Mouse (Mus musculus) MEL-GATA-1-ER (cell line): ENCODE results near the gene Napsa.

Source experiments
- DNase-seq: peaks from one replicate; pipeline ENCODE4 v3.0.0-alpha.2; 2012; ENCODE audit warnings: low read depth; ENCODE audit errors: extremely low read depth

Napsa gene

DNA sequence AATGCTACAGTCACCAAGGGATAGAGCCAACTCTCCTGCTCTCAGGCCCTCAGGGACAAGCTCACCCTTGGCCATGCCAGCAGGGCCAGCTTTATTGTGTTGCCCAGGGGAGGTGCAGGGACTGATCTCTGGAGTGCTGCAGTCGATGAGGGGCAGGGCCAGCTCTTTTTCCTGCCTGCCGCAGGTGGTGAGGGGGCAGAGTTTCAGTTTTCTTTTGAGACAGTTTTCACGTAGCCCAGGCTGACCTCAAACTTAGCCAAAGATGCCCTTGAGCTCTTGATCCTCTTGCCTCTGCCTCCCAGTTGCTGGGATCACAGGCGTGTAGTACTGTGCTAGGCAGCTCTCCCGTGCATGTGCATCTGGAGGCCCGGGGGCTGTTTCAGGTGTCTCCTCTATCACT is 1.2 kb upstream of the Napsa start:
- DNase-seq: no peak

DNA sequence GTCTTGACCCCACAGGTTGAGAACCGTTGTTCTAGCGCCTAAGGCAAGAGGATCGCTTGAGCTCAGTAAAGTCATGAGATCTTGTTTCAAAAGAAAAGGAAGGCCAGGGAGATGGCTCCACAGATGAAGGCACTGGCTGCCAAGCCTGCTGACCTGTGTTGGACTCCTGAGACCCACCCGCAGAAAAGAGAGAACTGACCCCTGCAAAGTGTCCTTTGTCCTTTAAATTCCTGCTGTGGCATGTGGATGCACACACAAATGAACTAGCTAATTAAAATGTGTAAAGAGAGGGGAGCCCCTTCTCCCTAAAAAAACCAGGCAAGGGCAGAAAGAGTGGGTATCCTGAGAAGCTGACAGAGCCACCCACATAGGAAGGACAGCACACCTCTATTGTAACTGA is 369 bp upstream of the Napsa start:
- no peak for DNase-seq

DNA sequence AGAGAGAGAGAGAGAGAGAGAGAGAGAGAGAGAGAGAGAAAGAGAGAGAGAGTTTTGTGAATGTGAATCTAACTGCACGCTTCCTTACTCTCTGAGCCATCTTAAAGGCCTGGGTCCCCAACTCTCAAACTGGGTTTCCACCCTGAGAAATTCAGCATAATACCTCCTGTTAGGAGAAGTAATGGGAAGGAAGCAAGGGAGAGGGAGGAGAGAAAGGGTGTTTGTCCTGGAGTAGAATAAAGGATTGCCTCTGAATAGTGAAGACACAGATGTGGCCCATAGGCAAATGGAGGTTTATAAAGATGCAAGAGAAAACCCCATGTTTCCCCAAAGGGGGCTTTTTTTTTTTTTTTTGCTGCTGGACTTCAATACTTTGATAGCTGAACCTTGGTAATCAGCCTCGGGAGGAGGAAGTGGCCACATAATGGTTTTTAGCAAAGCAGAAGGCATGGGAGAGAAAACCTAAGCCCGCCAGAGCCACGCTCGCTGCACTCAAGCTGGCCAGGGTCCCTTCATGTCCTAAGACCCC is 840 bp downstream of the Napsa start:
- DNase-seq: no peak

DNA sequence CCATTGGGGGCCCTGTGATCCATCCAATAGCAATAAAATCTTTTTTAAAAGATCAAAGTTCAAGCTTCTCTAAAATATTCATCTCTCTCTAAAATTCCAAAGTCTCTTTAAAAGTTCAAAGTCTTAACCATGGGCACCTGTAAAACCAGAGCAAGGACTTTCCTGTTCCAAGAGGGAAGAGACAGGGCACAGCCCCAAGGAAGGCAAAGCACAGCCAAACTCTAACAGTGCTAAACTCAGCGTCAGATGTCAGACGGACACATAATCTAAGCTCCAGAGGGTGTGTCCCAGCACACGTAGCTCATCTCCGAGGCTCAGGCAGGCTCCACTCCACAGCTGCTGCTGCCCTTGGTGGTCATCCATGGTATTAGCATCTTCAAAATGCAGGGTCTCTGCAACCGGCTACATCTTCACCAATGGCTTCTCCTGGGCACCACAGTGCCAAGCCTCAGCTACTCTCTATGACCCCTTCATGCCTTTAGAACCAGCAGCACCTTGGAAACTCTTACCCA is 4.2 kb downstream of the Napsa start:
- DNase-seq: no peak

DNA sequence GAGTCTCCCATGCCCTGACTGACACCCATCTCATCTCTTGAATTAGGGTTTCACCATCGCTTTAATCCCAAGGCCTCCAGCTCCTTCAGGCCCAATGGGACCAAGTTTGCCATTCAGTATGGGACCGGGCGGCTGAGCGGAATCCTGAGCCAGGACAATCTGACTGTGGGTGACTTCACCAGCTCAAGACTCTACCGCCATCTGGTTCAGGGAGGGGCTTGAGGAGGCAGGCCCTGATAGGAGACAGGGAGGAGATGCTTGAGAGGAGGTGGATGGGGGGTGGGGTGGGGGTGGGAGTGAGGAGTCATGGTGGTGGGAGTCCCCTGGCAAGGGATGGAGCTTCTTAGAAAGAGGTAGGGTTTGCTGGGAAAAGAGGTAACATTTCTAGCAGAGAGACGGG is 9.5 kb downstream of the Napsa start:
- no peak for DNase-seq

- no peak for DNase-seq
Observed at GRCm38 (mm10) chr7:44582709-44583108, 10.5 kb downstream of the Napsa start.

DNA sequence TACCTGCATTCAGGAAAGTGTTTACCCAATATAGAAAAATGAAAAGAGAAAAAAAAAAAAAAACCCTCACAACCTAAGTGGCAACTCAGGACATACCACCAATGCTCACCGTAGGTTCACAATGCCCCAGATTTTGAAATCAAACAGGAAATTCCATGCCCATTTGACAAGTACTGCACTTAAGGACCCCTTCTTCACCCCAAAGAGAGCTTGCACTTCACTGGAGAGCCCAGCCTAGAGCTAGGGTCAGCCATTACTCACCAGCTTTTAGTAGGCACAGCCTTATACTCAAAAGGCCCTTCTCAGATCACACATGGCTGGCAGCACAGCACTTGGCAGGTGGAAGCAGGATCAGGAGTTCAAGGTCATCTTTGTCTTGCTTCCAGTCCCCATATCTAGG is 11.0 kb downstream of the Napsa start:
- DNase-seq: no peak

DNA sequence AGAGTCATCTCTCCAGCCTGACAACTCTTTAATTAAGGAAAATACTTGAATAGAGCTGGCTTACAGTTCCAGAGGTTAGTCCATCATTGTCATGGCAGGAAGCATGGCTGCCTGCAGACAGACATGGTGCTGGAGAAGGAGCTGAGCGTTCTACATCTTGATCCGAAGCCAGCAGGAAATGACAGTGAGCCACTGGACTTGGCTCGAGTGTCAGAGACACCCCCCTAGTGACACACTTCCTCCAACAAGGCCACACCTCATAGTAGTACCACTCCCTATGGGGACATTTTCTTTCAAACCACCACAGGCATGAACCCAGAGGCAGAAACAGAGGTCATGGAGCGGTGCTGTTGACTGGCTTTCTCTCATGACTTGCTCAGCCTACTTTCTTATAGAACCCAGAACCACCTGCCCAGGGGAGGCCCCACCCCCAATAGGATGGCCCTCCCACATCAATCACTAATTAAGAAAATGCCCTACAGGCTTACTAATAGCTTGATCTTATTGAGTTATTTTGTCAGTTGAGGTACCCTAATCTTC is 12.2 kb downstream of the Napsa start:
- DNase-seq: no peak

DNA sequence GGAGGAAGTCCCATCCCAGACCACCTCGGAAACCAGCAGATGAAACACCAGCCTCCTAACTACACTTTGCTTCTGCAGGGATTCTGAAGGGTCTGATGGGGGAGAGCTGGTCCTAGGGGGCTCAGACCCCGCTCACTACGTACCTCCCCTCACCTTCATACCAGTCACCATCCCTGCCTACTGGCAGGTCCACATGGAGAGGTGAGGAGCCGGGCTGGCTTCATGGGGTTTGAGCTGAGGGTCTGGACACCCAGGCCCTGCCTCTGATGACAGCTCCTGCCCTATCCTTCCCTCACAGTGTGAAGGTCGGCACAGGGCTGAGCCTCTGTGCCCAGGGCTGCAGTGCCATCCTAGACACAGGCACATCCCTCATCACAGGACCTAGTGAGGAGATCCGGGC is 12.7 kb downstream of the Napsa start:
- DNase-seq: no peak

- DNase-seq: no peak
Observed at GRCm38 (mm10) chr7:44585606-44586005, 13.4 kb downstream of the Napsa start.

GRCm38 (mm10) chr7:44586518-44586917 is 14.3 kb downstream of the Napsa start:
- no peak for DNase-seq

- DNase-seq: no peak
Observed at GRCm38 (mm10) chr7:44586930-44587329, 14.8 kb downstream of the Napsa start.

DNA sequence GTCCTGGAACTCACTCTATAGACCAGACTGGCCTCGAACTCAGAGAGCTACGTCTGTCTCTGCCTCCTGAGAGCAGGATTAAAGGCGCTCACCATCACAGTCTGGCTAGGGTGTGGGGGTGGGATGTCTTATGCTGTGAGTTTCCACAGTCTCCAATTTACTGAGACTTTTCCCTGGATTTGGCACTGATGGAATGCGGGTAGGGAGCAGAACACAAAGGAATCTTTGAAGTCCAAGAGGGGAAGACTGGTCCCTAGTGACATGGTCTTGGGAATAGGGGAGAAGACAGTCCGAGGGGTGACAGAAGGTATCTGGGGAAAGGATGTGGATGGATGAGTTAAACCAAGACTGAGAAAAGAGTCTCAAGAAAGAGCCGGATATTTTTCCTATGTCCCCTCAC is 15.5 kb downstream of the Napsa start:
- DNase-seq: no peak

DNA sequence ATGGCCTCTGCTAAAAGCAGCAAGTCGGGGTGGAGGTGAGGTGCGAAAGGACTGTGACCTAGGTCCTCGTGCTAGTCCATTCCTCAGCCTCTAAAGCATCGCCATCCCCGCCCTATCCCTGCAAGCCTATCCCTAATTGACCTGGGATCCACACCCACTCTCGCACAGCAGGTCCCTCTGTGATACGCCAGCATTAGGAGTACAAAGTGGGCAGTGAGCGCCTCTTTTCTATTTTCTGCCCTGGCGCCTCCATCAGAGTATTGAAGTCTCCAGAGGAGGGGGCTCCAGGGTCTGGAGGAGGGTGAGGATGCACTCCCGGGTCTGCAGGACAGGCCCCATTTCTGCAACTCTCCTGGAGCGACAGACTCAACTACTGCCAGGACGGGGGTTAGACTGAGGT is 16.2 kb downstream of the Napsa start:
- DNase-seq: no peak

DNA sequence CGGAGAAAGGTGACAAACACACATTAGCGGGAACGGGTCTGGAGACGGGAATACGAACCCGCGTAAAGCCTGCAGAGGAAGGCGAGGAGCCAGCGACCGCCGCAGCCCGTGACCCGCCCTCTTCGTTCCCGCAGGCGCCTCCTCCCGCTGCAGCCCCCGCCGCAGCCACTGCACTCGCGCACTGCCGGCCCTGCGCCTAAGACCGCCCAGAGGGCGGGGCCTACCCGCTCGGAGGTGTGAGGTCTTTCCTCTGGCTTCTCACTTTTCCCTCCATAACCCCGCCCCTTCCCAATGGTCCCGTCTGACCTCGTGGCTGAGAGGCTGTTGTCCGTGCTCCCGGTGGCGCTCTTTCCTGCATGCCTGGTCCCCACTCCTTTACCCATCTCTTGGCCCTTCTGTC is 17.0 kb downstream of the Napsa start:
- no peak for DNase-seq

GRCm38 (mm10) chr7:44589946-44590345 is 17.8 kb downstream of the Napsa start:
- DNase-seq: no peak

DNA sequence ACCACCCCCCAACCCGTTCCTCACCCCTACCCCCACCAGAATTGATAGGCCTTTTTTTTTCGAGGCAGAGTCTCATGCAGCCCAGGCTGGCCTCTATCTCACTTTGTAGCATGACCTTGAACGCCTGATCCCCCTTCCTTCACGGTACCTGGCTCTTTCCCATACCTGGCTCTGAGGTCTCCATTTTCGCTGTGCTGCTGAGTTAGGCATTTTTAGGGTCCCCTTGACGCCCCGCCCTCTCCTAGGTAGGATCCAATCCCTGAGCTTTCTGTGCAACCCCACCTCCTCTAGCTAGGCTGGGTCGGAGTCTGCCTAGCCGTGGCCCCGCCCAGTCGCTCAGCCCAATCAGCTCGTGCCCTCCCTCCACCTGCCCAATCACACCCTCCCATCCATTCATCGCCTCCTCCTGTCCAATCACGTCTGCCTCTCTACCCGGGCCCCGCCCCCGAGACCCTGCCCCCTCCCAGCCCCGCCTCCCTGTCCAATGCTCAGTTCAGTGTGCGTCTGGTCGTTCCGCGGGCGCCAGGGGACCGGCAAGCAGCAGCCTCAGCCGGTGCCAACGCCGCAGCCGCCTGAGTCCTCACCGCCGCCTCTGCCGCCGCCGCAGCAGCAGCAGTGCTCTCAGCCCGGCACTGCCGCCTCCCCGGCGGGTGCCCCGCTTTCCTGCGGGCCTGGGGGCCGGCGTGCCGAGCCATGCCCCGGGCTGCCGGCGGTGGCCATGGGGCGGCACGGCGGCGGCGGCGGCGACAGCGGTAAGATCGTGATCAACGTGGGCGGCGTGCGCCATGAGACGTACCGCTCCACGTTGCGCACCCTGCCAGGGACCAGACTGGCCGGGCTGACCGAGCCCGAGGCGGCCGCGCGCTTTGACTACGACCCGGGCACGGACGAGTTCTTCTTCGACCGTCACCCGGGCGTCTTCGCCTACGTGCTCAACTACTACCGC is 18.5 kb downstream of the Napsa start, which contains the start of gene Kcnc3:
TSS of gene Kcnc3 (plus strand) at position 263 of the 946 bp plus-strand sequence.
- DNase-seq: no peak

DNA sequence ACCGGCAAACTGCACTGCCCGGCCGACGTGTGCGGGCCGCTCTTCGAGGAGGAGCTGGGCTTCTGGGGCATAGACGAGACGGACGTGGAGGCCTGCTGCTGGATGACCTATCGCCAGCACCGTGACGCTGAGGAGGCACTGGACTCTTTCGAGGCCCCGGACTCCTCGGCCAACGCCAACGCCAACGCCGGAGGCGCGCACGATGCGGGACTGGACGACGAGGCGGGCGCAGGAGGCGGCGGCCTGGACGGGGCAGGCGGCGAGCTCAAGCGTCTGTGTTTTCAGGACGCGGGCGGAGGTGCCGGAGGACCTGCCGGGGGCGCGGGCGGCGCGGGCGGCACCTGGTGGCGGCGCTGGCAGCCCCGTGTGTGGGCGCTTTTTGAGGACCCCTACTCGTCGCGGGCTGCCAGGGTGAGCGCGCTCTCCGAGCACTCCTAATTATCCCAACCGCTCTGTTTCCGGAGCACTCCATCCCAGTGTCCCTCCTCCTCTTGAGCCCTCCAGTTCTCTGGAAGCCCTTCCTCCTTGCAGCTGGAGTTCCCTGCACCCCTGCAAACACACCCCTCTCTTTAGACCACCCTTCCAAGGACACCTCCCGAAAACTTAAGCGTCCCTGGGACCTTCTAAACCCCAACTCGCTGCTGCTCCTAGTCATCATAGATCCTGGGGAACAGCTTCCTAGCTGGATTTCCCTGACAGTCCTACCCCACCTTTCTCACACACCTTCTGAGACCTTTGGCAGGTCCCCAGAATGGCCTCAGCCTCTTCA is 19.4 kb downstream of the Napsa start:
- DNase-seq: no peak

DNA sequence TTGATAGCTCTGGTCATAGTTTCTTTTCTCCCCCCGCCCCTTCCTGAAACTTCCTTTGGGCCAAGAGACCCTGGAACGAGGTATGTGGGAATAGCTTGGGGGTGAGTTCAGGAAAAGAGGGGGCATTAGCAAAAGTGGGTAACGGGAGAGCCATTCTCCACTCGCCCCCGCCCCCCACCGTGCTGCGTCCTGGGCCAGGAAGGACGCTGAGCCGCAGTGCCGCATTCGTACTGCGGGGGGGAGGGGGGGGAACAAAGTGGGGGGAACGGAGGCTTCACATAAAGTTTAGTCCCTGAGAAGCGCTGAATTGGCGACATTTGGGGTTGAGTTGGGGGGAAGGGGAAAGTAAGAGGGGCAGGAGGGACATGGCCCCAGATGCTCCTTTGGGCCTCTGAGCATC is 20.9 kb downstream of the Napsa start:
- no peak for DNase-seq

DNA sequence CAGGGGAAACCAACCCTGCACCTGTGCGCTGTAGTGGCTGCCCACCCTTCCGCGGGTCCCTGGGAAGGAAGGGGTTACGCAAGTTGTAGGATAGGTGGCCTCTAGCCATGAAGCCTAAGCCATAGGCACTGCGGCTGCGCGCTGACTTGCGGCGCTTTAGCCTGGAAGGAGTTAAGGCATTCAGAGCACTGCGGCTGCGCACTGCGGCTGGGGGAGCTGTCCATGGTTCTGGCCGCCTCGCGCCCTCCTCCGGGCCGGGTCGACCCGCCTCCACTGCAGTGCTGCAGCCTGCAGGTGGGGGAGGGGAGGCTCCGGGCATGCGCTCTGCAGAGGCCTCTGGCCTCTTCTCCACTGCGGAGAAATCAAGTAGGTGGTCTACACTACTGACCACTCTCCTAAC is 21.6 kb downstream of the Napsa start:
- no peak for DNase-seq

DNA sequence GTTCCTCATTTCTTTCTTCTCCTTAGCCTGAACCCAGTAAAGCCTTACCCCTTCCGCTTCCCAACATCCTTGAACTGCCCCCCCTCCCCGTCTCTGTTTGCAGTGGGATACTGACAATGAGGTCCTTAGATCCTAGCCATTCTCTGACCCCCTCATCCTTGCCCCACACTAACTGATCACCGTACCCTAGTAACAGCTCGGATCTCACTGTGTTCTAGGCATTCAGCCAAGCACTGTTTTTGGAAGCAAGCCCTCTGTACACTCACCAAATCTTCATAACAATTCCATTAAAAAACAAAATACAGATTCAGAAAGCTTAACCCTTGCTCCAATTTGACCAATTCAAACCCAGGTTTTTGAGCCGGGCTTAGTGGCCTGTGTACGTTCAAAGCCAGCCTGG is 22.1 kb downstream of the Napsa start:
- DNase-seq: no peak

DNA sequence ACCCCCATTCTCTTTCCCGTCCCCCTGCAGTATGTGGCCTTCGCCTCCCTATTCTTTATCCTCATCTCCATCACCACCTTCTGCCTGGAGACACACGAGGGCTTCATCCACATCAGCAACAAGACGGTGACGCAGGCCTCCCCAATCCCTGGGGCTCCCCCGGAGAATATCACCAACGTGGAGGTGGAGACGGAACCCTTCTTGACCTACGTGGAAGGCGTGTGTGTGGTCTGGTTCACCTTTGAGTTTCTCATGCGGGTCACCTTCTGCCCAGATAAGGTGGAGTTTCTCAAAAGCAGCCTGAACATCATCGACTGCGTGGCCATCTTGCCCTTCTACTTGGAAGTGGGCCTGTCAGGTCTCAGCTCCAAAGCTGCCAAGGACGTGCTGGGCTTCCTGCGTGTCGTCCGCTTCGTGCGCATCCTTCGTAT is 23.0 kb downstream of the Napsa start:
- DNase-seq: no peak
